Mouse (Mus musculus) neural tube, embryonic 14.5 days (tissue): ENCODE data around the gene Ormdl1. TPM values are rescaled to one million over a fixed set of nuclear protein-coding genes. Genes with fewer than 3 reads are reported as not detected.
"Not testable (repeated sequence)": the region's sequence is repeated elsewhere in the genome, so short reads cannot be mapped to it uniquely, and the experiment has no call there.

ENCODE experiments used
- ATAC-seq: fragments of 200-750 bp; cut with Nextera tagmentation; 2 replicates; pipeline ENCODE4 v1.8.0; 2017; ENCODE audit warnings: low read depth, mild to moderate bottlenecking, moderate TSS enrichment, moderate library complexity
- H3K27ac ChIP-seq: fragments of 300-500 bp; sonication (generic); 2 replicates; pipeline ENCODE4 v1.5.1; 2014; ENCODE audit warnings: low read depth, mild to moderate bottlenecking, control low read depth, low read length, moderate library complexity, mixed read lengths
- H3K27me3 ChIP-seq: fragments of 300-500 bp; sonication (generic); 2 replicates; pipeline ENCODE4 v1.6.1; 2014; ENCODE audit warnings: low read length; ENCODE audit not compliant: control insufficient read depth, insufficient read depth
- H3K36me3 ChIP-seq: fragments of 300-500 bp; sonication (generic); 2 replicates; pipeline ENCODE4 v1.6.1; 2014; ENCODE audit warnings: low read length, mixed read lengths; ENCODE audit not compliant: control insufficient read depth, insufficient read depth
- H3K4me1 ChIP-seq: fragments of 300-500 bp; sonication (generic); 2 replicates; pipeline ENCODE4 v1.6.1; 2014; ENCODE audit warnings: low read length; ENCODE audit not compliant: control insufficient read depth, insufficient read depth
- H3K4me2 ChIP-seq: fragments of 300-500 bp; sonication (generic); 2 replicates; pipeline ENCODE4 v1.6.1; 2014; ENCODE audit warnings: mild to moderate bottlenecking, low read depth, low read length, control low read depth
- H3K4me3 ChIP-seq: fragments of 300-500 bp; sonication (generic); 2 replicates; pipeline ENCODE4 v1.5.1; 2014; ENCODE audit warnings: low read depth, low read length, control low read depth, mixed read lengths
- H3K9ac ChIP-seq: fragments of 300-500 bp; sonication (generic); replicated peaks from 2 replicates; pipeline ENCODE4 v1.6.1; 2014; ENCODE audit warnings: low read depth, mild to moderate bottlenecking, control low read depth, low read length, mixed read lengths
- H3K9me3 ChIP-seq: fragments of 300-500 bp; sonication (generic); 2 replicates; pipeline ENCODE4 v1.6.1; 2016; ENCODE audit warnings: low read length; ENCODE audit not compliant: control insufficient read depth
- WGBS: fragments of 180-500 bp; shearing (Covaris S2); extraction: QIAGEN DNeasy Blood & Tissue Kit; methylation state at CpG from one replicate; pipeline ENCODE4 v1.1.7; 2014; 5-methylcytosine and 5-hydroxymethylcytosine counted together
- polyA plus RNA-seq: library from polyadenylated mRNA; unstranded; fragments of >200 nt; fragmentation: Nextera tagmentation; extraction: Ambion mirVana; gene quantifications from 2 replicates; pipeline ENCODE4 v1.2.1, GENCODE M21; 2014

Gene Ormdl1
- polyA plus RNA-seq, 1 experiment from 2014 or later: 51.6 TPM

GRCm38 (mm10) chr1:53323254-53323653 is 26.4 kb downstream of the Ormdl1 start:
- no peak overlapping the region for H3K4me2 ChIP-seq
- ATAC-seq: no peak
- no peaks in the 10 kb centered on the region for H3K9me3 ChIP-seq
- no peaks in the 10 kb centered on the region for H3K4me1 ChIP-seq
- 94% methylated on average over 5 of the region's 5 CpGs for WGBS
- no peak overlapping the region for H3K9ac ChIP-seq
- no peak overlapping the region for H3K27ac ChIP-seq
- H3K36me3 ChIP-seq: peaks cover 15% of the 10 kb centered on the region
- H3K27me3 ChIP-seq: no peaks in the 10 kb centered on the region
- no peak overlapping the region for H3K4me3 ChIP-seq

DNA sequence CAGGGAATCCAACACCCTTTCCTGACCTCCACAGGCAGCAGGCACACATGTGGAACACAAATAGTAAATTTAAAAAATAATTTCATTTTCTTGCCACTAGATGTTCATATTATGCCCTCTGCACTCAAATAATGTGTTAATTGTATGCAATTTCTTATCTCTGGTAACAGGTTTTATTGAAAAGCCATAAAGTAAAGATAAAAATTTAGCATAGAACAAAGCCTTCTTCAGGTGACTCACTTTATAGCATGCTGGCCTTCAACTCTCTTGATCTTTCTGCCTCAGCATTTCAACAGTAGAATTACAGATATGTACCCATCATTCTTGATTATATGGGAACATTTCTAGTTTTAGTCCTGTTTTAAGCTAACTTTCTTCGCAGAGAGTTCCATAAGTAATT is 27.4 kb downstream of the Ormdl1 start:
- Histone ChIP-seq H3K27me3 (no peaks in the 10 kb centered on the region), H3K4me2 (no peak overlapping the region), H3K36me3 (peaks cover 12% of the 10 kb centered on the region; the same call in 1 of the 2 replicates), H3K4me3 (no peak overlapping the region), H3K4me1 (no peaks in the 10 kb centered on the region), H3K9me3 (no peaks in the 10 kb centered on the region), H3K27ac (no peak overlapping the region), H3K9ac (no peak overlapping the region)
- 94% methylated on average over 1 of the region's 1 CpGs for WGBS
- ATAC-seq: no peak

DNA sequence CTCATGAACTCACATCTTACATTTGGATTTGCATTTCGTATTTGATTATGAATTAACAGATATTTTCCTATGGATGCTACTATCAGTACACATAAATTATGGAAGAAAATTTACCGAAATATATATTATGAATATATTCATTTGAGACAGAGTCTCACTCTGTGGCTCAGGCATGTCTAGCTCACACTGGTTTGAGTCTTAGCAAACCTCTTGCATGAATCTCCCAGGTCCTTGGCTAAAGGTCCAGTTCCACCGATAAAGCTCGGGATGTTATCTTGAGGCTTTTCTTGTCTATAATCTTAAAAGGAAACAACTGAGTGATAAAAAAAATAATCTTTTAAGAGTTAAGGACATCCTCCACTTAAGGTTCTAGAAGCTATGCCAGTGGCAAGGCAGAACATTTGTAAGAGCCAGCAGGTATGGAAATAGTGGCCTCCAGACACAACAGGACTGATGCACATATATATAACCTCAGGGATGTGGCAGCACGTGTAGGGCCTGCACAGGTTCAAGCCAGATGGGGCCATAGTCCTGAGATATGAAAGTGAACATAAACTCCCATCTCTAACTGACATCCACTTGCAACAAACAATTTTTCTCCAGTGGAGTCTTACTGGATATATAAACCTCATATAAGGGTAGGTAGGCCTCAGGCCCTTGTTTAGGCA is 28.1 kb downstream of the Ormdl1 start:
- H3K36me3 ChIP-seq: peaks cover 12% of the 10 kb centered on the region; the same call in 1 of the 2 replicates
- no peak overlapping the region for H3K4me2 ChIP-seq
- no peak overlapping the region for H3K9ac ChIP-seq
- WGBS: 93% methylated on average over 5 of the region's 5 CpGs
- H3K27me3 ChIP-seq: no peaks in the 10 kb centered on the region
- H3K27ac ChIP-seq: no peak overlapping the region
- H3K4me3 ChIP-seq: no peak overlapping the region
- H3K4me1 ChIP-seq: no peaks in the 10 kb centered on the region
- no peaks in the 10 kb centered on the region for H3K9me3 ChIP-seq
- ATAC-seq: no peak

DNA sequence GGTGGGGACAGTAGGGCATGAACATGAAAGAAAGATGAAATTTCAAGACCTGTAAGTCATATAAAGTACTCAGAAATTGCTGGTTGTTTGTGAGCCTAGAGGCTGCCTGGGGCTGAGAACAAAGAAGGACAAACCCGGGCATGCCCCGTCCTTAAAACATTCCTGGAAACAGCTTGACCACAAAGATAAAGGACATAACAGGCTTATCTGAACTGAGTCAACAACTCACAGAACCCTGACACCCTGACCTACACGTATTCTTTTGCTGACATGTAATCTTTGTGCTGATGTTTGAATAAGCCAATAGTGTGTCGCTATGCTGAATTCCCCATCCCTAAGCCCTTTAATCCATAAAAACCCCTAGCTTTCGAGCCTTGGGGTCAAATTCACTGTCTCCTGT is 36.6 kb downstream of the Ormdl1 start:
- H3K9ac ChIP-seq, H3K27me3 ChIP-seq, H3K4me3 ChIP-seq, H3K36me3 ChIP-seq, H3K27ac ChIP-seq, H3K4me2 ChIP-seq, H3K9me3 ChIP-seq, ATAC-seq, H3K4me1 ChIP-seq: not testable (repeated sequence)
- 75% methylated on average over 5 of the region's 5 CpGs for WGBS

DNA sequence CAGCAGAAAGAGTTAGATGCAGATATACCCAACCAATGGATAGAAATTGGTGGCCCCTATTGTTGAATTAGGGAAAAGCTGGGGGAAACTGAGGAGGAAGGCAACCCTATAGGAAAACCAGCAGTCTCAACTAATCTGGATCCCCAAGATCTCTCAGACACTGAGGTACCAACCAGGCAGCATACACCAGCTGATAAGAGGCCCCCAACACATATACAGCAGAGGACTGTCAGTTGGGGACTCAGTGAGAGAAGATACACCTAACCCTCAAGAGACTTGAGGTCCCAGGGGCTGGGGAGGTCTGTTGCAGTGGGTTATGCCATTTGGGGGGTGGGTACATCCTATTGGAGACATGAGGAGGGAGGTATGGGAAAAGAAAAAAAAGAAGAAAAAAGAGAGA is 38.6 kb downstream of the Ormdl1 start:
- H3K9me3 ChIP-seq: no peaks in the 10 kb centered on the region
- ATAC-seq: no peak
- no peaks in the 10 kb centered on the region for H3K4me1 ChIP-seq
- H3K4me2 ChIP-seq: no peak overlapping the region
- H3K27me3 ChIP-seq: no peaks in the 10 kb centered on the region
- H3K36me3 ChIP-seq: no peaks in the 10 kb centered on the region
- H3K27ac ChIP-seq: no peak overlapping the region
- no peak overlapping the region for H3K4me3 ChIP-seq
- H3K9ac ChIP-seq: no peak overlapping the region

DNA sequence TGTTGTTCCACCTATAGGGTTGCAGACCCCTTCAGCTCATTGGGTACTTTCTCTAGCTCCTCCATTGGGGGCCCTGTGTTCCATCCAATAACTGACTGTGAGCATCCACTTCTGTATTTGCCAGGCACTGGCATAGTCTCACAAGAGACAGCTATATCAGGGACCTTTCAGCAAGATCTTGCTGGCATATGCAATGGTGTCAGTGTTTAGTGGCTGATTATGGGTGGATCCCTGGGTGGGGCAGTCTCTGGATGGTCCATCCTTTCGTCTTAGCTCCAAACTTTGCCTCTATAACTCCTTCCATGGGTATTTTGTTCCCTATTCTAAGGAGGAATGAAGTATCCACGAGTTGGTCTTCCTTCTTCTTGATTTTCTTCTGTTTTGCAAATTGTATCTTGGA is 40.5 kb downstream of the Ormdl1 start:
- not testable (repeated sequence) for H3K4me2 ChIP-seq, H3K9ac ChIP-seq, H3K36me3 ChIP-seq, H3K27me3 ChIP-seq, H3K27ac ChIP-seq, H3K4me3 ChIP-seq, H3K4me1 ChIP-seq, H3K9me3 ChIP-seq, ATAC-seq
- WGBS: 67% methylated on average over 2 of the region's 2 CpGs

DNA sequence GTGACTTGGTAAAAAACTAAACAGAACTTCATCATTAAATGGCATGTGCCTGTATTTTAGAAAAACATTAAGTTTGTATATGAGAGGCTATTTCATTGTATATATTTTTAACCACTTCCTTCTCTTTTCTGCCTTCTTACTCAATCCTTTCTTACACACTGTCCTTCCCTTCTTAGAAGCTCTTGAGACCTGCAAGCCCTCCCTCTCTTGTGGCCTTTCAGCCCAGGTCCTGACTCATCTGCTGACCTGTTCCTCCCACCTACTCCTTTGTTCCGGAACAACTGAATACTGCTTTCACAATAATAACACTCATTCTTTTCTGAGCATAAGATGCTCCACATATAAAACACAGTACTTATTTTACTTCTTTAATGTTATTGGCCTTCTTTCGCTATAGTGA is 44.2 kb downstream of the Ormdl1 start:
- 96% methylated on average over 2 of the region's 2 CpGs for WGBS
- H3K36me3 ChIP-seq: peaks cover 15% of the 10 kb centered on the region; the same call in 1 of the 2 replicates

GRCm38 (mm10) chr1:53352327-53353261 is 55.7 kb downstream of the Ormdl1 start, which contains the start of the genes Asdurf, Gm28551 and Asnsd1:
Asdurf (minus strand) TSS chr1:53352619.
Gm28551 (minus strand) TSS chr1:53352667.
Asnsd1 (minus strand) TSS chr1:53352752.
- under 1% methylated on average over 44 of the region's 44 CpGs for WGBS
- H3K9ac ChIP-seq: peak within 1 kb of the TSS; percentile 85
- H3K9me3 ChIP-seq: no peaks in the 10 kb centered on the region
- ATAC-seq: peak; percentile 100
- no peaks in the 10 kb centered on the region for H3K27me3 ChIP-seq
- H3K4me2 ChIP-seq: peak within 1 kb of the TSS; percentile 42
- H3K4me1 ChIP-seq: 0 out of 2 replicates have a peak, but pooled peaks cover 5% of the 10 kb centered on the region
- peak within 1 kb of the TSS; percentile 94 for H3K4me3 ChIP-seq
- peaks cover 8% of the 10 kb centered on the region; the same call in 1 of the 2 replicates for H3K36me3 ChIP-seq
- H3K27ac ChIP-seq: peak within 1 kb of the TSS; percentile 94

More for the DNA sequence above, 44.2 kb downstream of the Ormdl1 start:
- Histone ChIP-seq H3K4me2 (no peak overlapping the region), H3K4me3 (no peak overlapping the region), H3K27me3 (no peaks in the 10 kb centered on the region), H3K9me3 (no peaks in the 10 kb centered on the region), H3K9ac (no peak overlapping the region), H3K27ac (no peak overlapping the region), H3K4me1 (no peaks in the 10 kb centered on the region)
- no peak for ATAC-seq

- no peak overlapping the region for H3K4me2 ChIP-seq
- no peak overlapping the region for H3K9ac ChIP-seq
- H3K9me3 ChIP-seq: no peaks in the 10 kb centered on the region
- H3K36me3 ChIP-seq: no peaks in the 10 kb centered on the region
- H3K27me3 ChIP-seq: no peaks in the 10 kb centered on the region
- ATAC-seq: no peak
- no peak overlapping the region for H3K4me3 ChIP-seq
- H3K27ac ChIP-seq: no peak overlapping the region
- no peaks in the 10 kb centered on the region for H3K4me1 ChIP-seq
Observed at GRCm38 (mm10) chr1:53358988-53359387, 62.1 kb downstream of the Ormdl1 start.
